Mouse (Mus musculus) limb, embryonic 15.5 days (tissue): ENCODE measurements around the gene Scai. TPM values are rescaled to one million over a fixed set of nuclear protein-coding genes. Genes with fewer than 3 reads are reported as not detected.

Source experiments
- ATAC-seq: fragments of 200-750 bp; cut with Nextera tagmentation; 2 replicates; pipeline ENCODE4 v1.8.0; 2017; ENCODE audit warnings: low read depth, moderate TSS enrichment; ENCODE audit not compliant: insufficient number of reproducible peaks, low FRiP score, low TSS enrichment
- H3K27ac ChIP-seq: fragments of 300-500 bp; sonication (generic); 2 replicates; pipeline ENCODE4 v1.5.1; 2015; ENCODE audit warnings: moderate library complexity, mild to moderate bottlenecking, inconsistent platforms
- H3K27me3 ChIP-seq: fragments of 300-500 bp; sonication (generic); 2 replicates; pipeline ENCODE4 v1.6.1; 2015; ENCODE audit warnings: inconsistent platforms
- H3K36me3 ChIP-seq: fragments of 300-500 bp; sonication (generic); 2 replicates; pipeline ENCODE4 v1.6.1; 2015; ENCODE audit warnings: inconsistent platforms
- H3K4me1 ChIP-seq: fragments of 300-500 bp; sonication (generic); 2 replicates; pipeline ENCODE4 v1.6.1; 2015; ENCODE audit warnings: inconsistent platforms
- H3K4me2 ChIP-seq: fragments of 300-500 bp; sonication (generic); 2 replicates; pipeline ENCODE4 v1.6.1; 2015; ENCODE audit warnings: mild to moderate bottlenecking, inconsistent platforms
- H3K4me3 ChIP-seq: fragments of 300-500 bp; sonication (generic); 2 replicates; pipeline ENCODE4 v1.5.1; 2015; ENCODE audit warnings: mild to moderate bottlenecking, inconsistent platforms
- H3K9ac ChIP-seq: fragments of 300-500 bp; sonication (generic); 2 replicates; pipeline ENCODE4 v1.6.1; 2015; ENCODE audit warnings: inconsistent platforms
- H3K9me3 ChIP-seq: fragments of 300-500 bp; sonication (generic); 2 replicates; pipeline ENCODE4 v1.6.1; 2016; ENCODE audit warnings: inconsistent platforms
- WGBS: fragments of 180-500 bp; shearing (Covaris S2); methylation state at CpG from one replicate; pipeline ENCODE4 v1.1.7; 2015; 5-methylcytosine and 5-hydroxymethylcytosine counted together
- polyA plus RNA-seq: library from polyadenylated mRNA; unstranded; fragments of >200 nt; fragmentation: Nextera tagmentation; extraction: Ambion mirVana; gene quantifications from 2 replicates; pipeline ENCODE4 v1.2.1, GENCODE M21; 2015

Scai gene
- polyA plus RNA-seq, 1 experiment from 2014 or later = 11.7 TPM

GRCm38 (mm10) chr2:39065400-39065987, 125.0 kb downstream of the Scai start, which contains the start of gene Golga1:
TSS of gene Golga1 (minus strand) at chr2:39065541.
- H3K9me3 ChIP-seq = no peaks in the 10 kb centered on the region
- peak within 1 kb of the TSS; percentile 97 for H3K4me3 ChIP-seq
- peak within 1 kb of the TSS; percentile 91 for H3K9ac ChIP-seq
- H3K27me3 ChIP-seq = no peaks in the 10 kb centered on the region
- WGBS = under 1% methylated on average over 50 of the region's 50 CpGs
- H3K4me1 ChIP-seq = peaks cover 6% of the 10 kb centered on the region; the same call in 1 of the 2 replicates
- H3K36me3 ChIP-seq = peaks cover 10% of the 10 kb centered on the region
- peak within 1 kb of the TSS; percentile 67 for H3K4me2 ChIP-seq
- peak within 1 kb of the TSS; percentile 95 for H3K27ac ChIP-seq
- ATAC-seq = peak; percentile 95

DNA sequence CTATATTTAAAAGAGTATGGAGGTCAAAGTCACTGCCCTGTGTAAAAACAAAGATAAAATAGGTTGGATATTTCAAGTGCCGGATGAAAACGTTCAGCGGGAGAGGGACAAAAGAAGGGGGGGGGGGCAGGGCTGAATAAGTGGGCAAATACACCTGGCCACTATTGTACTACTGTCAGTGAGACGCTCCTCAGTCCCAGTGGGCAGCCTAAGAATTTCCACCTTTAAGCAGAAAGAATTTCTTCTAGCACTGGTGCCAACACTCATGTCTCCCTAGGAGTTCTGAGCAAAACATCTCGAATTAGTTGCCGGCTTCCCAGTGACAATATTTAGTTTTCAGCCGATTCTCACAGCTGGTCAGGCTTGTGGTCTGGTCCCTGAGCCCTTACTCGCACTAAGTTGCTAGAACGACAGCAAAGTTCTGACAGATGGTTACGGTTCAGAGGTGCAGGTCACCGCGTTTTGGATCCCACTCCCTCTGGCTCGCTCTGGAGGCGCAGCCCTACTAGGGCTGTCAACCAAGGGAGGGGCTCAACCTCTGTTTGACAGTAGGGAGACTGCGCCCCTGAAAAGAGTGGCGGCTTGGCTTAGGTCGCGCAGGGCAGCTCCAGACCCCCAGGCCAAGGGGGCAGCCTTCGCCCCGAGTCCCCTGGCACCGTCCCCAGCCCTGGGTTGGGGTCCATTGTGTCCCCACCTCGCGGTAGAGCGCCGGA, 125.7 kb downstream of the Scai start:
- no peaks in the 10 kb centered on the region for H3K27me3 ChIP-seq
- peak overlapping the region; percentile 95 for H3K27ac ChIP-seq
- H3K9me3 ChIP-seq = no peaks in the 10 kb centered on the region
- peaks cover 6% of the 10 kb centered on the region; the same call in 1 of the 2 replicates for H3K4me1 ChIP-seq
- peak overlapping the region; percentile 67 for H3K4me2 ChIP-seq
- peaks cover 17% of the 10 kb centered on the region for H3K36me3 ChIP-seq
- 5% methylated on average over 25 of the region's 25 CpGs for WGBS
- H3K9ac ChIP-seq = peak overlapping the region; percentile 91
- peak overlapping the region; percentile 97 for H3K4me3 ChIP-seq
- ATAC-seq = peak; percentile 71

GRCm38 (mm10) chr2:39048515-39048914, 142.0 kb downstream of the Scai start:
- H3K4me2 ChIP-seq = no peak overlapping the region
- H3K9ac ChIP-seq = no peak overlapping the region
- H3K4me3 ChIP-seq = no peak overlapping the region
- no peaks in the 10 kb centered on the region for H3K27me3 ChIP-seq
- no peak for ATAC-seq
- H3K27ac ChIP-seq = no peak overlapping the region
- 92% methylated on average over 1 of the region's 1 CpGs for WGBS
- no peaks in the 10 kb centered on the region for H3K4me1 ChIP-seq
- H3K9me3 ChIP-seq = no peaks in the 10 kb centered on the region
- H3K36me3 ChIP-seq = peaks cover 59% of the 10 kb centered on the region

GRCm38 (mm10) chr2:39040215-39040614, 150.3 kb downstream of the Scai start:
- WGBS = 91% methylated on average over 1 of the region's 1 CpGs
- Histone ChIP-seq H3K4me2 (no peak overlapping the region), H3K9me3 (no peaks in the 10 kb centered on the region), H3K9ac (no peak overlapping the region), H3K27me3 (no peaks in the 10 kb centered on the region), H3K36me3 (peaks cover 54% of the 10 kb centered on the region), H3K4me1 (no peaks in the 10 kb centered on the region), H3K4me3 (no peak overlapping the region), H3K27ac (no peak overlapping the region)
- ATAC-seq = no peak

DNA sequence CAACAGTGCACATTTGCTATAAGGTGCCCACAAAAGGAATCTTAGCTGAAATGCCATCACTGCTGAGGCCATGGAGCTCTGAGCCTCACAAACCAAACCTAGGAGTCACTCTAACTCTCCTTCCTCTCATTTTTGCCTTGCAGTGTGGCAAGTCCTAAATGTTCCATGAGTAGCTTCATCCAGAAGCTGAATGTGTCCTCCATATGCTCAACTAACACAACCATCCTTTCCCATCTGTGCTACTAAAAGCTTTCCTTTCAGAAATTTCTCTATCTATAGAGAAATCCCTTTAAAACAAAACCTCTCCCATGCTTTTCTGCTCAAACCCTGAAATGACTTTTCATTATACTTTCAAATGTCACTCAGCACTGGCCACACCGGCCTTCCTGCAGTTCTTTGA, 158.9 kb downstream of the Scai start:
- ATAC-seq = no peak
- Histone ChIP-seq H3K4me3 (no peak overlapping the region), H3K4me2 (no peak overlapping the region), H3K36me3 (peaks cover 75% of the 10 kb centered on the region), H3K9ac (no peak overlapping the region), H3K27me3 (no peaks in the 10 kb centered on the region), H3K27ac (no peak overlapping the region), H3K9me3 (no peaks in the 10 kb centered on the region), H3K4me1 (no peaks in the 10 kb centered on the region)
- 91% methylated on average over 1 of the region's 1 CpGs for WGBS

DNA sequence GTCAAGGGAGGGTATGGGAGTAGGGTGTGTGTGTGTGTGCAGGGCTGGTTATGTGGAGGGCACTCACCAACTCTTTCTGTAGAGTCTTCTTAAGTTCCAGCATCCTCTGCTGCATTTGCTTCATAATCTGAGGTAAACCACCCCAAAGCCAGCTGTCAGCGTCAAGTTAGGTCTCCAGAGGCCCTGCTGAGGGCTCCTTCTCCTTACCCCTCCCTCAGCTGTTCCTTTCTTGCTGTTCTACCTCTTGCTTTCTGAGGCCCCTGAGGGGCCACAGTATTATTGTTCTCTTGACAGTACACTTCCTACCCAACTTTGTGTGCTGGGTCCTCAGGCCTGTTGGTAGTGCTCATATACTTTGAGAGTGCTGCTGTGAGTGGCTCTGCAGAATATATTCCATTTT, 170.5 kb downstream of the Scai start:
- WGBS = 72% methylated on average over 1 of the region's 1 CpGs
- Histone ChIP-seq H3K4me2 (no peak overlapping the region), H3K36me3 (peaks cover 88% of the 10 kb centered on the region), H3K4me1 (no peaks in the 10 kb centered on the region), H3K27me3 (no peaks in the 10 kb centered on the region), H3K9ac (no peak overlapping the region), H3K9me3 (no peaks in the 10 kb centered on the region), H3K4me3 (no peak overlapping the region), H3K27ac (no peak overlapping the region)
- ATAC-seq = no peak

DNA sequence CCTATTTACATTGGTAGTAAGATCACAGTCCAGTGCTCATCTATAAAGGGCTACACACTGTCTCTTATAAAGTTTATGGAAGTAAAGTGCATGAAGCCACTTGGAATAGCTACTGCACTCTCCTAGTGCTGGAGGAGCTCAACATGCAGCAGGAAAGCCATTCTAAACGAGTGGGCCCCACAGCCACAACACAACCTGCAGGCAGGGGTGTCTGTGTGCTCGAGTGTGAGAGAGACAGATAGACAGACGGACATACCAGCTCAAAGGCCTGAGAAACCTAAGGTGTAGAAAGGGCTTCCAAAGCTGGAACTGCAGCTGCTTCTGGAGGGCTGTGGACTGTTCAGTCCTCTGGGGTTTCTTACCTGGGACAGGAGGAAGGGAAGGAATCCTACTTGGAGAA, 174.0 kb downstream of the Scai start:
- Histone ChIP-seq H3K4me1 (no peaks in the 10 kb centered on the region), H3K9me3 (no peaks in the 10 kb centered on the region), H3K4me2 (no peak overlapping the region), H3K9ac (no peak overlapping the region), H3K27ac (no peak overlapping the region), H3K27me3 (no peaks in the 10 kb centered on the region), H3K36me3 (peaks cover 86% of the 10 kb centered on the region), H3K4me3 (no peak overlapping the region)
- no peak for ATAC-seq
- 74% methylated on average over 3 of the region's 3 CpGs for WGBS

Other genes starting within 250 kb of the Scai start
- 1.5 and 1.7 TPM in 2 replicates for gene Wdr38, start 193.3 kb downstream of the Scai start, polyA plus RNA-seq
- gene Arpc5l, start 185.4 kb downstream of the Scai start, polyA plus RNA-seq = 117 TPM in 2 replicates
- gene Rpl35, start 185.1 kb downstream of the Scai start, polyA plus RNA-seq = 906 and 974 TPM in 2 replicates
- 29.3 and 29.6 TPM in 2 replicates for gene Golga1, start 125.2 kb downstream of the Scai start, polyA plus RNA-seq
- gene Ppp6c, start 35.7 kb upstream of the Scai start, polyA plus RNA-seq = 80.0 and 80.4 TPM in 2 replicates